Mouse (Mus musculus) embryonic facial prominence, embryonic 11.5 days (tissue): ENCODE data around the gene B230217C12Rik. TPM values are rescaled to one million over a fixed set of nuclear protein-coding genes. Genes with fewer than 3 reads are reported as not detected.

Source experiments
- ATAC-seq: fragments of 200-750 bp; cut with Nextera tagmentation; replicated peaks from 2 replicates; pipeline ENCODE4 v1.8.0; 2017; ENCODE audit warnings: low read depth; ENCODE audit not compliant: insufficient number of reproducible peaks, low FRiP score, low TSS enrichment
- DNase-seq: peaks from one replicate; pipeline ENCODE4 v3.0.0-alpha.2; 2015; ENCODE audit warnings: low spot score
- H3K27ac ChIP-seq: fragments of 300-500 bp; sonication (generic); replicated peaks from 2 replicates; pipeline ENCODE4 v1.5.1; 2014; ENCODE audit warnings: mild to moderate bottlenecking, low read depth, low read length, control low read depth
- H3K27me3 ChIP-seq: fragments of 300-500 bp; sonication (generic); 2 replicates; pipeline ENCODE4 v1.6.1; 2014; ENCODE audit warnings: mild to moderate bottlenecking, low read length, moderate library complexity, mixed read lengths; ENCODE audit not compliant: control insufficient read depth, insufficient read depth
- H3K36me3 ChIP-seq: fragments of 300-500 bp; sonication (generic); replicated peaks from 2 replicates; pipeline ENCODE4 v1.6.1; 2014; ENCODE audit warnings: low read depth, mild to moderate bottlenecking, low read length, moderate library complexity, mixed read lengths; ENCODE audit not compliant: control insufficient read depth, insufficient read depth
- H3K4me1 ChIP-seq: fragments of 300-500 bp; sonication (generic); 2 replicates; pipeline ENCODE4 v1.6.1; 2014; ENCODE audit warnings: low read length, mixed read lengths; ENCODE audit not compliant: control insufficient read depth, insufficient read depth
- H3K4me2 ChIP-seq: fragments of 300-500 bp; sonication (generic); 2 replicates; pipeline ENCODE4 v1.6.1; 2014; ENCODE audit warnings: low read depth, mild to moderate bottlenecking, control low read depth, low read length, moderate library complexity
- H3K4me3 ChIP-seq: fragments of 300-500 bp; sonication (generic); 2 replicates; pipeline ENCODE4 v1.5.1; 2014; ENCODE audit warnings: low read depth, low read length, control low read depth
- H3K9ac ChIP-seq: fragments of 300-500 bp; sonication (generic); replicated peaks from 2 replicates; pipeline ENCODE4 v1.6.1; 2014; ENCODE audit warnings: mild to moderate bottlenecking, control low read depth, low read length
- H3K9me3 ChIP-seq: fragments of 300-500 bp; sonication (generic); replicated peaks from 2 replicates; pipeline ENCODE4 v1.6.1; 2016; ENCODE audit warnings: mild to moderate bottlenecking, low read length, inconsistent platforms, mixed read lengths; ENCODE audit not compliant: control insufficient read depth
- WGBS: fragments of 180-500 bp; shearing (Covaris S2); extraction: QIAGEN DNeasy Blood & Tissue Kit; methylation state at CpG from one replicate; pipeline ENCODE4 v1.1.7; 2014; 5-methylcytosine and 5-hydroxymethylcytosine counted together
- polyA plus RNA-seq: library from polyadenylated mRNA; unstranded; fragments of >200 nt; fragmentation: Nextera tagmentation; extraction: Ambion mirVana; gene quantifications from 2 replicates; pipeline ENCODE4 v1.2.1, GENCODE M21; 2014

Gene B230217C12Rik
- polyA plus RNA-seq, 1 experiment from 2014 or later, result 20.0 TPM

DNA sequence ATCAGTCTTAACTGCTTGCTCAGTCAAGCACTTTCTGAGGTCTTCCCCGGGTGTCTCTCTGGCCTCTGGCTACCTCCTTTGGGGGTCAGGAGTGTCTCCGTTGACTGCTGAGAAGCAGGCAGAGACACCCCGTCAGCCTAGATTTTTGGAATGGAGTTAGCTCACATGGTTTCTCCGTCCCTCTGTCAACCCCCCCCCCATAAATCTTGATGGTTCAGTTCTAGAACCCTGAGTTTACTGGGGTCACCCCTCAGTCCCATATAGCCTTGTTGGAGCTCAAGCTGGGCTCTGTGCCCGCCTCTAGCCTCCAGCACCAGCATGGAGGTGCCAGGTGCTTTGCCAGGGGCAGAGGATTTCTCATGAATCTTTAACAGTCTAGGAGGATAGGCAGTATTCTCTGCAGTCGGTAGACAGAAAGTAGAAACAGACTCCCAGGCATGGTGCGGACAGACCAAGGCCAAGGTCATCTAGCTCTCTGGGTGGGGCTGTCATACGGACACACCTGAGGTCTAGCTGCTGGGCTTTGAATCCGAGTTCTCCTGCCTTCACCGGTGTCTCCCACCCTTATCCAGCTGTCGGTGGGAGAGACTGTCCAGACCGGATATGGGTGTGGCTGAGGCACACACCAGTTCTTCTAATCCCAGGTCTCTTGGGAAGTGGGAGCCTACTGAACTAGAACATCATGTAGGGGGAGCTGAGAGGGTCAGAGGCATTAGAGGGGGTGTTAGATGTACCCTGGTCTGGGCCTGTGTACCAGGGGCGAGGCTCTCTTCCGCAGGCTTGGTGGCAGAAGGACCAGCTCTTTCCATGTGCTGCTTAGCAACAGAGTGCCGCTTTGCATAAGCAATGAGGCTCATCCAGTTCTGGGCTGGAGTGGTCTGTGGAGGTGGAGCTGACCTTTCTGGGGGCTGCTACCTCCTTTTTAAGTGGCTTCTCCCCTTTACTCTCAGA lies 34.6 kb upstream of the B230217C12Rik start:
- no peak for DNase-seq
- H3K27ac ChIP-seq, result peak overlapping the region; percentile 35; the same call in 1 of the 2 replicates
- no peaks in the 10 kb centered on the region for H3K27me3 ChIP-seq
- no peak overlapping the region for H3K4me3 ChIP-seq
- ATAC-seq, result no peak; the same call in 1 of the 2 replicates
- 52% methylated on average over 15 of the region's 15 CpGs for WGBS
- peaks cover 3% of the 10 kb centered on the region; the same call in 1 of the 2 replicates for H3K36me3 ChIP-seq
- H3K4me1 ChIP-seq, result peaks cover 42% of the 10 kb centered on the region
- H3K9ac ChIP-seq, result 0 out of 2 replicates have a peak overlapping the region, but pooled peaks have one; percentile 18
- no peaks in the 10 kb centered on the region for H3K9me3 ChIP-seq
- peak overlapping the region; percentile 7; the same call in 1 of the 2 replicates for H3K4me2 ChIP-seq

- Histone ChIP-seq H3K4me1 (peaks cover 39% of the 10 kb centered on the region), H3K9me3 (no peaks in the 10 kb centered on the region), H3K27me3 (no peaks in the 10 kb centered on the region), H3K9ac (0 out of 2 replicates have a peak overlapping the region, but pooled peaks have one; percentile 18), H3K27ac (no peak overlapping the region), H3K4me3 (no peak overlapping the region), H3K36me3 (peaks cover 3% of the 10 kb centered on the region; the same call in 1 of the 2 replicates), H3K4me2 (no peak overlapping the region; the same call in 1 of the 2 replicates)
- WGBS, result 69% methylated on average over 7 of the region's 7 CpGs
- no peak for DNase-seq
- no peak for ATAC-seq
Observed at GRCm38 (mm10) chr11:97806613-97806964, 34.0 kb upstream of the B230217C12Rik start.

DNA sequence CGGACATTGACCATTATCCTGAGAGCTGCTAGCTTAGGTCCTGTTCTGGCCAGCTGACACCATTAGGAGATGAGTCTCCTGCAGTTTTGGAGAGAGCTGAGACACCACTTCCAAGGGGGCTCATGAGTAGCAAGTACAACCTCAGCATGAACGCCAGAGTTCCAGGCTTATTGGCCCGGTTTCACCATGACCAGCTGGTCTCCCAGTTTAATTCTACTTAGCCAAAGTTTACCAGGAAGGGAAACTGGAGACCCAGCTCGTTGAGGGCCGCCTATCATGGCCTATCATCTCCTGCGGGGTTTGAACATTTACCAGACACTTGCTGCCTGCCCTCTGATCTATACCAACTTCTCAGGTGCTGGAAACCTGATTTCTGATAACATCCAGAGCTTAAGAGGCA lies 33.0 kb upstream of the B230217C12Rik start:
- ATAC-seq (no peak), DNase-seq (no peak)
- Histone ChIP-seq H3K27ac (peak overlapping the region; percentile 52), H3K36me3 (peaks cover 3% of the 10 kb centered on the region; the same call in 1 of the 2 replicates), H3K9ac (no peak overlapping the region), H3K4me1 (peaks cover 46% of the 10 kb centered on the region), H3K4me3 (no peak overlapping the region), H3K4me2 (no peak overlapping the region), H3K27me3 (no peaks in the 10 kb centered on the region), H3K9me3 (no peaks in the 10 kb centered on the region)
- 32% methylated on average over 6 of the region's 6 CpGs for WGBS

- no peak for ATAC-seq
- no peak overlapping the region for H3K4me2 ChIP-seq
Observed at GRCm38 (mm10) chr11:97808093-97808492, 32.5 kb upstream of the B230217C12Rik start.

GRCm38 (mm10) chr11:97808621-97809234 lies 31.9 kb upstream of the B230217C12Rik start:
- ATAC-seq (no peak), DNase-seq (peak; percentile 24)
- no peak overlapping the region for H3K4me3 ChIP-seq
- H3K36me3 ChIP-seq, result peaks cover 3% of the 10 kb centered on the region; the same call in 1 of the 2 replicates
- H3K27me3 ChIP-seq, result no peaks in the 10 kb centered on the region
- no peaks in the 10 kb centered on the region for H3K9me3 ChIP-seq
- WGBS, result 26% methylated on average over 5 of the region's 5 CpGs
- peak overlapping the region; percentile 35; the same call in 1 of the 2 replicates for H3K27ac ChIP-seq
- peaks cover 54% of the 10 kb centered on the region for H3K4me1 ChIP-seq
- H3K4me2 ChIP-seq, result no peak overlapping the region
- peak overlapping the region; percentile 2; the same call in 1 of the 2 replicates for H3K9ac ChIP-seq

More at GRCm38 (mm10) chr11:97808093-97808492, 32.5 kb upstream of the B230217C12Rik start:
- Histone ChIP-seq H3K27ac (peak overlapping the region; percentile 52), H3K9ac (no peak overlapping the region), H3K9me3 (no peaks in the 10 kb centered on the region), H3K27me3 (no peaks in the 10 kb centered on the region), H3K36me3 (peaks cover 3% of the 10 kb centered on the region; the same call in 1 of the 2 replicates), H3K4me1 (peaks cover 50% of the 10 kb centered on the region), H3K4me3 (no peak overlapping the region)
- WGBS, result 57% methylated on average over 2 of the region's 2 CpGs
- peak; percentile 74 for DNase-seq

GRCm38 (mm10) chr11:97809235-97810121 lies 31.1 kb upstream of the B230217C12Rik start:
- Histone ChIP-seq H3K9me3 (no peaks in the 10 kb centered on the region), H3K9ac (peak overlapping the region; percentile 2; the same call in 1 of the 2 replicates), H3K4me3 (no peak overlapping the region), H3K4me2 (no peak overlapping the region), H3K27me3 (no peaks in the 10 kb centered on the region), H3K36me3 (peaks cover 3% of the 10 kb centered on the region; the same call in 1 of the 2 replicates), H3K27ac (peak overlapping the region; percentile 35; the same call in 1 of the 2 replicates), H3K4me1 (peaks cover 48% of the 10 kb centered on the region)
- ATAC-seq (no peak), DNase-seq (no peak)
- WGBS, result 54% methylated on average over 7 of the region's 7 CpGs

GRCm38 (mm10) chr11:97810356-97810755 lies 30.2 kb upstream of the B230217C12Rik start:
- Histone ChIP-seq H3K9ac (no peak overlapping the region), H3K4me2 (no peak overlapping the region), H3K9me3 (no peaks in the 10 kb centered on the region), H3K4me3 (no peak overlapping the region), H3K27me3 (no peaks in the 10 kb centered on the region), H3K27ac (no peak overlapping the region), H3K36me3 (peaks cover 3% of the 10 kb centered on the region; the same call in 1 of the 2 replicates), H3K4me1 (peaks cover 42% of the 10 kb centered on the region)
- DNase-seq (no peak), ATAC-seq (no peak)
- WGBS, result 71% methylated on average over 7 of the region's 7 CpGs
